Mouse (Mus musculus) frontal cortex, adult (tissue): Measurements from ENCODE around the gene Foxred2.

ENCODE experiments used
- ATAC-seq: cut with Nextera tagmentation; 2 replicates; pipeline ENCODE4 v1.9.2; 2017; ENCODE audit warnings: mild to moderate bottlenecking, moderate library complexity, mixed read lengths; ENCODE audit not compliant: low TSS enrichment

The Foxred2 gene

DNA sequence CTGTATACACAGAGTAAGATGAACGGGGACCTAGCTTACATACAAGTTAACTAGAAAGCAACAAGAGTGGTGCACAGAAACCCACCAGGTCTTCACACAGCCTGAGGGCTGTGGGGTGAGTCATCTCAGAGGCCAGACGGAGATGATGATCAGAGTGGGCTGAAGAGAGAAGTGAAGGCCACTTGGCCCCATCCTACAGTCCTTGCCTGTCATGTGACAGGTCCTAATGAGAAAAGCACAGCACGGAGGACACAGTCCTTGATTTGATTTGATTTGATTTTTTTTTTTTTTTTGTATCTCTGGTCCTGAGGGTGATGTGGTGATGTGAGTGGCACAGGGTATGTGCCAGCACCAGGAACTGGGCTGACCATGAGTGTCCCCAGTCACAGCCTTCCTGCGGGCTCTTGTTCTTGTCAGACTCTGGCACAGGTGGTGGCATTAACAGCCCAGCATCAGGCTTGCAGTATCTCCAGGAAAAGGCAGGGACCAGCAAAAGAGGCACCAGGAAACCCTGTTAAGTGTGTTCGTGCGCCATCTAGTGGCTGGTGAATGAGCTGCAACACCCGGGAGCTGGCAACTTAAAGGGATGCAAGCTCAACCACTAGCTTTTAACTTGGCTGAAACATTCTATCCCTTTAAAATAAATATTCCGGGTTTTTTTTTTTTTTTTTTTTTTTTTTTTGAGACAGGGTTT, 39.5 kb downstream of the Foxred2 start:
- ATAC-seq, result peak; percentile 84

DNA sequence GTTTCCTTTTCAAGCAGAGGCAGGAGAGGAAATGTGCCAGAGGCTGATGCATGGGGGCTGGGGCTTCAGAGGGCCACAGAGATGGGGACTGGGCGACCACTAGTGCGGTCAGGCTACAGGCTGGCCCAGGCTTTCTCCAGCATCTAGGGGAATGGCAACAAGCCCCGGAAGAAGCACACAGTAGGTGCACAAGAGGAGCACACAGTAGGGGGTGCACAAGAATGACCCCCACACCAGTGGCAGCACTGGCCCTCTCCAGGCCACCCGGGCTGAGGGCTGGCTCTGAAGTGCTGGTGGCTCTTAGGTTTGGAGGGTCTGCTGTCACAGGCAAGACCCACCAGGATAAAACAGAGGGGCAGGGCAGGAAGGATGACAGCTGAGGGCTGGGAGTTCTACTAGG, 41.2 kb downstream of the Foxred2 start:
- no peak for ATAC-seq

DNA sequence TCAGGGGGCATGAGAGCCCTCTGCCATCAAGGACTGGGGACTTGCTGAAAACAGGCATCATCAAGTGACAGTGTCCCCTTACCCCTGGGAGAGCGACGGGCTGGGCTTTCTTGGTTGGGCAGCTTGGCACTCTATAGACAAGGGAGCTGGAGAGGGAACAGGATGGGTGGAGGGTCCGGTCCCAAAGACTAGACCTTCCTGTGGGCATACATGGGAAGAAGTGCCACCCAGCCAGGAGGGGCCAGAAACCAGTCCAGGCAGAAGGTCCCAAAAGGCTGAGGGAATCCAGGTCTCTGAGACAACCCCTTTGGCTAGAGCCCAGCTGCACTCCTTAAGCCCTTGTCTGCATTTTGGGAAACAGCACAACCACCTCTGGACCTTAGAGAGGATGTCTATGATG, 42.0 kb downstream of the Foxred2 start:
- no peak for ATAC-seq

DNA sequence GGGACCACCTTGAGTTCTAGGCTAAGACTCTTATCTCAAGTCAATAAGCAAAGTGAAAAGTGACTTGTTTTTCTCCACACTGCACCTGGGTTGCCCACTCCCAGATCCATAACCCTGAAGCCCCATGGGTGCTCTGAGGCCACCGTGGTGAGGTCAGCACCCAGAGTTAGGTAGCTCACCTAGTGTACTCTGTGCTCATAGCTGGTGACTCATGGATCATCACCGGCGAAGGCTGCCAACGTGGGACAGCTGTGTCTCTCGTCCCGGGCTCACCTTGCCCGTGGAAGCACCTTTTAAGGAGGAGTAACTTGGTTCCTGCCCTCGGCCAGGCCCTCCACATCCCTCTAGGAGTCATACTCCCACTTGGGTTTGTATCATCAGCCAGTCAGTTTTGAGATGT, 43.5 kb downstream of the Foxred2 start:
- ATAC-seq, result no peak

DNA sequence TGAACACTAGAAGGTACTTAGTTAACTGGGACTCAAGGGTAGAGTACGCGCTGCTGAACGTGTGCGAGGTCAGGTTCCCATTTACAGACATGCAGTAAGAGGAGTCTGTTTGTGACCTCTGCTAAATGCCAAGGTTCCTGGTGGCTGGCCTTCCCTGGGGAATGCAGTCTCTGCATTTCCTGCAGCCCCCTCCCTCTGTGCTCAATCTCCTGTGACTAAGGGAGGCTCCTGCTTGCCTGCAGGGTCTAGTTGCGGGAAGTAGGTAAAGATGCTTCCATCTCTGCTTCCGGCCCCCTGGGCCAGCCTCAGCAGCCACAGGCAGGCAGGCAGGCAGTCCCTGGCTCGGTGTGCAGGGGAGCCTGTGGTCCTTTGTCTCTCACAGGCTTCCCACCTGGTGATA, 43.9 kb downstream of the Foxred2 start:
- no peak for ATAC-seq

DNA sequence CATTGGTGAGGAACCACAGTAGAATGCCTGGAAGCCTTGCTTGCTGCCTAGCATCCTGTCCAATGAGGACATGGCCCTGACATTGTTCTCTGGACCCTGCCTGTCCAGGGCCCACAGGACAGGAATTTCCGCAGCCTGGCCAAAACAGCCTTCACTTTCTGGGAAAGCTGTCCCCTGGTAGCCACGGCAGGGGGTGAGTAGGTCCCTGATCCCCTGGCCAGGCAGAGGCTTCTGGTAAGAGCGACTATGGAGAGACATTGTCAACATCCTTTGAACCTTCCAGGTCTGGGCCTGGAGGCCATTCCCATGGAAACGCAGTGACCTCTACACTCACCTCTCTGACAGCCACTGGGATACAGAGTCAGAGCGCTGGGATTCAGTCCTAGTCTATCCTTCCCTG, 44.5 kb downstream of the Foxred2 start:
- no peak for ATAC-seq

DNA sequence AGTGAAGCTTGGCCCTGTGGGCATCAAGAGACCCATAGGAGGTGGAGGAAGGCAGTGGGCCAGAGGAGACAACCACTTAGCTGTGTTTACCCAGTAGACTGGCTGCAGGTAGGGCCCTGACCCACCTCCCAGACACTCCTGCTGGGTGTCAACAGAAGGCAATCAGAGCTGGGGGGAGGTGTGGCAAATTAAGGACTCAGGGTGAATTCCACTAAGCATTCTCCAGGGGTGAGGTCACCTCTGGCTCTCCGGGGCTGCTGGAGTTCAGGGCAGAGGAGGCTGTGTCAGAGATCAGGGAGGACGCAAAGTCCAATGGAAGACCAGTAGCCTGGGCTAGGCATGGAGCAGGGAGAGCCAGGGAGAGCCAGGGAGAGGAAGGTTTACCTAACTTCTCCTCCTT, 45.5 kb downstream of the Foxred2 start:
- ATAC-seq, result no peak

DNA sequence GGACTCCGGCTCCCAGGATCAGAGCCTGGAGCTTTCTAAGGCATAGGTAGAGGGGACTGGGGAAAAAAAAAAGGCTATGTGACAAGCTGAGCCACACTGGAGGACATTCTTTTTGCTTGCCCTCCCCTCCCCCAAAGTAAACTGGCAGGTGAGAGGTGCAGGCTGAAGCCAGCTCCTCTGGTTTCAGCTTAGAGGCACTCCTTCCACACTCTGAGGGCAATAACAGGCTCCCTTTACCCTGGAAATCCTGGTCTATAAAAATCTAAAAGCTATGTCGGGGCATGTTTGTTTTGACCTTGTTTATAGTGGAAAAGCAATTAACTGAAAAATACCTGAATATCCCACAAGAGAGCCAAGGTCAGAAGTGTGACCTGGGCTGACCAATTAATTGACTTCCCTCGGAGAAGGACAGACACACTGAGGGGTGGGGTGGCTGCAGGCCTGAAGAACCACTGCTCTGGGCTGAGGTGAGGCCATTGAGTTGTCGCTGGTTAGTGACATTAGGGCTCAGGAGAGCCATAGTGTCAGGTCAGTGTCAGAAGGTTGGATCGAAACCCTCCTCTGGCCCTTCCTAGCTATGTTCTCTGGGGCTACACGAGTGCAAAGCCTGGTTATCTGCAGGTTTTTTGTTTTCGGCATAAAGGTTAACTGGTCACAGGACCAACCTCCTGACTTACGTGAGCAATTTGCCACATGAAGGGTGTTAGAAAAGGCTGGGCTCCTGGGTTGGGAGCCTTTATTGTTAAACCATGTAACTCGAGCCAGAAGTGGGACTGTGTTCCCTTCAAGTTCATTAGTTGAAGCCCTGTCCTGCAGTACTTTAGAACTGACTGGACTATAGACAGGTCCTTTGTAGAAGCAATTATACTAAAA, 48.6 kb downstream of the Foxred2 start:
- no peak for ATAC-seq

DNA sequence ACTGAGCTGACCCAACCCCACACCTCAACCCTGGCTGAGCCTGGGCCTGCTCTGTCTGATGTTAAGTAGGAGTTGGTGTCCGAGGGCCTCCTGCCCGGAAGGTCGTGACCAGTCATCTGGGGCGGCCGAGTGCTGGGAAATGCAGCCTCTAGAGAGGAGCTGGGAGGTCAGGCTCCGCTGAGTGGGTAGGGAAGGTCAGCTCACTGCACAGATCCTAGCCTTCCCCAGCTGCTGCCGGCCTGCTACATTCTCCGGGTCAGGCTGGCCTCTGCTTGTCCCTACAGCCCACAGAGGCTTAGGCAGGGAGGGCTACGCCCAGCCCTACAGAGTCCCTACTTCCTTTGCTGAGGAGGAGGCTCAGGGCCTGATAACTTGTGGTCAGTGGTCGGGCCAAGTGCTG, 50.0 kb downstream of the Foxred2 start:
- no peak for ATAC-seq

DNA sequence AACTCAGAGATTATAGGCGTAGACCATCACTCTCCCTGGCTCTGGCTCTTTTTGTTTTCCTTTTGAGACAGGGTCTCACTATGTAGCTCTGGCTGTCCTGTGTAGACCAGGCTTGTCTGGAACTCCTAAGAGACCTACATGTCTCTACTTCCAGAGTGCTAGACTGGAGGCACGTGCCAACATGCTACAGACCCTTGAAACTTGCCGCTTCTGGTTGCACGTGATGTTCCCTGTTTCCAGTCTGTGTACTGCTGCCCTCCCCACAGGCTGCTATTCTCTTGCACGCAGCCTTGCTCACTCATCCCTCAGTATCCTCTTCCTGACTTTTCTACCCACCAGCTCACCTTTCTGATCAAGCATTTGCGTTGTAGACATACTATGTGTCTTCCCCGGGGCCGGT, 50.4 kb downstream of the Foxred2 start:
- ATAC-seq, result no peak

DNA sequence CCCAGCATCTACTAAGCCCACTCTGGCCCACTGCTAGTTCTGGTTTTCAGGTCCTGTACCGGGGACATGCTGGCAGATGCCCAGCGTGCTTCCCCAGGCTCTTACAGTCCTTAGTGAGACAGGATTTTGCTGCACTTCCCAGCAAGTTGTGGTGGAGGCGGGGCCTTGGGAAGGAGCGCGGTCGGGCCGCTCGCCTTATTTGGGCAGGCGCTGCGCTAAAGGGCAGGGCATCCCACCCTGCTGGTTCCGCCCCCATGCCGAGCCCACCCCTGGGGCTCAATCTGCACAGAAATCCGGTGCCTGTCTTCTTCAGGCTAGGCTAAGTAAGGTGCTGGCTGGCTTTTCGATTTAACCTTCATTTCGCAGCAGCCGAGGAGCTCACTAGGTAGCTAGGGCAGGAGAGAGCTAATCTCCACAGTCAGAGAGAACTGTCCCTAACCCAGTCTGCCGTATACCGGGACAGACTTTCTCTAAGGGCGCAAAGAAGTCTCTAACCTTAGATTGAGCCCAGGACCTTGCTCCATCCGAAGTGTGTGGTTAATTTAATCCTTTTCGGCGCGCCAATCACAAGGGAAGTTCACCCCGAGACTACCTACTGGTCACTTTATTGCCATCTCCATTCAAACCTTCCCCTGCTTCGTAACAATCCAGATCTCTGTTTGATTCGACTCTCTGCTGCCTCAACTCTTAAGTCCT, 51.1 kb downstream of the Foxred2 start:
- peak; percentile 38; the same call in 1 of the 2 replicates for ATAC-seq

DNA sequence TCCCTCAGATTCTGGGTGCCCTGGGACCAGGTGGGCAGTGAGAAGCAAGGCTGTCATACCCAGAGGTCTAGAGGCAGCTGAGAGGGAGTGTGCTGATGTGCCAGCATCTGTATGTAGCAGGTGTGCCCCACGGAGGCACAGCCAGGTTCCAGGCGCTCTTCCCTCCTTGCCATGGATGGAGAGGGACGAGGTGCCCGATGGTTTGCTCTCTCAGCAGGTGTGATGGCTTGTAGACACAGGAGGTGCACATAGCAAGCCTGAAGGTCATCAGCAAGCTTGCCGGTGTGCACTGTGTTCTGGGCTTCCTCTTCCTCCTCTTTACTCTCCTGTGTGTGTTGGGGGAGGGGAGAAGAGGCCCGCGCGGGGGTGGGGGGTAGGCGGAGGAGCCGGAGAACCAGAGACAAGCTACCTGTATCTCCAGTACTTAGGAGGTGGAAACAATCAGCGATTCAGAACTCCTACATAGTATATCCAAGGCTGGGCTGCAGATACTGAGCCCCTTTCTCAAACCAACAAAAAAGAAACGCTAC, 52.1 kb downstream of the Foxred2 start:
- no peak for ATAC-seq

DNA sequence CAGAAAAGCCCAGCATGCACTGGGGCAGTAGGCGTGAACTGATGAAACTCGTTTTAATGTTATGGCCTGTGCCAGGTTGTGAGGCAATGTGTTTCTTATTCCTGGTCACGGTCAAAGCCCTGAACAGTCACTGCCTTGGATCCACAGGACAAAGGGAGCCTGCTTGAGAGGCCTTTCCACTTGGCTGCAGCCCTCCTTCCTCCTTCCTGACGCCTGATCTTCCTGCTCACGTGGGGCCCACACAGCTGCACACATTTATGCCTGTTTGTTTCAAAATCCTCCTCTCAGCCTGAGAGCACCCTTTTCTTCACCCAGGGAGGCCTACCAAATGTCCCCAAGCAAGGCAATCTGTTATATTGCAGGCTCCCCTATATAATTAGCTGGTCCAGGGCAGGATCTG, 53.3 kb downstream of the Foxred2 start:
- ATAC-seq, result no peak

DNA sequence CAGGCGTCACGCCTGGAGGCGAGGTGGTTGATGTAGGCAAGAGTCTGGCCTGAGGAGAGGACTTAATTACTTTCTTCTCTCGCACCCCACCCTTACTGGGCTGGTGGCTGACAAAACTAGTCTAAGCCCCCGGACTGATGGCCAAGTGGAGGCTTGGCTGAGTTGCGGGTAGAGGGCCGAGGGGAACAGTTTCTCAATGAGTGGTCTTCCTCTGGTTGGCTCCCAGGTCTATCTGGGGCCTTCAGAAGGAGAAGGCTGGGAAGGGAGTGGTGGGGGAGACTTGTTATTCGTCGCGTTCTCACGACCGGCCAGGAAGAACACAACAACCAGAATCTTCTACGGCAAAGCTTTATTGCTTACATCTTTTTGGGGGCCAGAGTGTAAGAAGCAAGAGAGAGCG, 61.6 kb downstream of the Foxred2 start:
- no peak for ATAC-seq

DNA sequence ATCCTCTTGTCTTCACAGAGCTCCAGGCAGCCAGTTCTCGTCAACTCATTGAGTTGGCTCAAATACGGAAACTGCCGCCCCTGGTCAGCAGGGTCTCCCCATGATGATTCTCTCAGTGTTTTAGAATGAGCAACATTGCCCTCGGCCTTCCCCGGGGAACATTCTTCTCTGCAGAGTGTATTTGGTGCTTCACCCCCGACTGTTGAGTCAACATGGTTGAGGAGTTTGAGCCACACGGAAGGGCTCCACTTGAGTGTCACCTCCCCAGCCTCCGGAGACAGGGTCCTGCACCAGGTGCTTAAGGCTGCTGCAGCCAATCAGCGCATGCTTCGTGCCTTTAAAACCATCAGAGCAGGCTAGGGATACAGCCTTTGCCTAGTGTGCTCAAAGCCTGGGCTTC, 63.2 kb downstream of the Foxred2 start:
- no peak for ATAC-seq

DNA sequence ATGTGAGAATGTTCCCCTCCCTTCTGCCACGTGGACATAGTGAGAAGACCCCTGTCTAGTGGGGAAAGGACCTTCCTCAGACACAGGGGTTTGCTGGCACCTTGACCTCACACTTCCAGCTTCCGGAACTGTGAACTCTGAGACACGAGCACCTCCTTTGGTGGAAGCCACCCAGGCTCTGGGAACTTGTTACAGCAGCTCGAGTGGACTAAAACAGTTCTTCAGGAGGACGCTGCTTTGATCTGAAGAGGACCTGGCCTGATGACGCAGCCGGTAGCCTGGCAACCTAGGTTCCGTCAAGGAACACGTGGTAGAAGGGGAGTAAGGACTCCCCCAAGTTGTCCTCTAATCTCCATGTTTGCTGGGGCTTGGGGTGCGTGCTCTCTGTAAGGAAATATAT, 64.1 kb downstream of the Foxred2 start:
- no peak for ATAC-seq

DNA sequence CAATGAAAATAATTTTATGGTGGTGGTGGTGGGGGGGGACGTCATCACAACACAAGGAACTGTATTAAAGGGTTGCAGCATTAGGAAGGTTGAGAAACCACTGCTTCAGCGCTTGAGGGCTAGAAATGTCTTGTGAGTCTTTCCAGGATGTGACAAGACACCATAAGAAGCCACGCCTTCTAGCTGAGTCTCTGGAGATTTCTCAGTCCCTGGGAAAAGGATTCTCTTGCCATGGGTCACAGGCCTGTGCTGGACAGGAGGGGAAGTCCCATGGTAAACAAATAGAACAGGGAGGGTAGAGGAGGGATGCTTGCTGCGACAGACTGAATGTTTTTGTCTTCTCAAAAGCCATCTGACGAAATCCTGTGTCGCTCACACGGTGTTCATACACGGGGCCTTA, 64.8 kb downstream of the Foxred2 start:
- no peak for ATAC-seq
